Mouse (Mus musculus) kidney, embryonic 14.5 days (tissue): Measurements from ENCODE around the gene Gm20489. TPM values are rescaled to one million over a fixed set of nuclear protein-coding genes. Genes with fewer than 3 reads are reported as not detected.

ENCODE experiments used
- ATAC-seq: fragments of 200-750 bp; cut with Nextera tagmentation; 2 replicates; pipeline ENCODE4 v1.8.0; 2017; ENCODE audit warnings: moderate number of reproducible peaks, mild to moderate bottlenecking, moderate TSS enrichment, moderate library complexity; ENCODE audit not compliant: low FRiP score, low TSS enrichment
- H3K27ac ChIP-seq: fragments of 300-500 bp; sonication (generic); 2 replicates; pipeline ENCODE4 v1.5.1; 2014; ENCODE audit warnings: low read depth, mild to moderate bottlenecking, low read length, moderate library complexity, mixed read lengths
- H3K27me3 ChIP-seq: fragments of 300-500 bp; sonication (generic); 2 replicates; pipeline ENCODE4 v1.6.1; 2014; ENCODE audit warnings: mild to moderate bottlenecking, low read length; ENCODE audit not compliant: control insufficient read depth, insufficient read depth
- H3K36me3 ChIP-seq: fragments of 300-500 bp; sonication (generic); 2 replicates; pipeline ENCODE4 v1.6.1; 2014; ENCODE audit warnings: low read length, mixed read lengths; ENCODE audit not compliant: control insufficient read depth, insufficient read depth
- H3K4me1 ChIP-seq: fragments of 300-500 bp; sonication (generic); 2 replicates; pipeline ENCODE4 v1.6.1; 2014; ENCODE audit warnings: low read length, mixed read lengths; ENCODE audit not compliant: control insufficient read depth, insufficient read depth
- H3K4me2 ChIP-seq: fragments of 300-500 bp; sonication (generic); replicated peaks from 2 replicates; pipeline ENCODE4 v1.6.1; 2014; ENCODE audit warnings: low read depth, mild to moderate bottlenecking, low read length
- H3K4me3 ChIP-seq: fragments of 300-500 bp; sonication (generic); 2 replicates; pipeline ENCODE4 v1.5.1; 2014; ENCODE audit warnings: mild to moderate bottlenecking, low read length
- H3K9ac ChIP-seq: fragments of 300-500 bp; sonication (generic); 2 replicates; pipeline ENCODE4 v1.6.1; 2014; ENCODE audit warnings: low read depth, mild to moderate bottlenecking, low read length, moderate library complexity
- H3K9me3 ChIP-seq: fragments of 300-500 bp; sonication (generic); 2 replicates; pipeline ENCODE4 v1.6.1; 2016; ENCODE audit warnings: low read length; ENCODE audit not compliant: control insufficient read depth
- WGBS: fragments of 180-500 bp; shearing (Covaris S2); extraction: QIAGEN DNeasy Blood & Tissue Kit; methylation state at CpG from one replicate; pipeline ENCODE4 v1.1.7; 2014; 5-methylcytosine and 5-hydroxymethylcytosine counted together
- polyA plus RNA-seq: library from polyadenylated mRNA; unstranded; fragments of >200 nt; fragmentation: Nextera tagmentation; extraction: Ambion mirVana; gene quantifications from 2 replicates; pipeline ENCODE4 v1.2.1, GENCODE M21; 2014

Gm20489 gene
- polyA plus RNA-seq, 1 experiment from 2014 or later = not detected

- Histone ChIP-seq H3K4me2 (no peak overlapping the region), H3K4me1 (no peaks in the 10 kb centered on the region), H3K9me3 (no peaks in the 10 kb centered on the region), H3K27ac (no peak overlapping the region), H3K36me3 (no peaks in the 10 kb centered on the region), H3K4me3 (no peak overlapping the region), H3K27me3 (no peaks in the 10 kb centered on the region), H3K9ac (no peak overlapping the region)
- 24% methylated on average over 1 of the region's 1 CpGs for WGBS
- ATAC-seq = no peak
Measured at GRCm38 (mm10) chrX:101245011-101245410, 23.8 kb downstream of the Gm20489 start.

GRCm38 (mm10) chrX:101222796-101223162, 46.0 kb downstream of the Gm20489 start:
- no peak overlapping the region for H3K9ac ChIP-seq
- no peaks in the 10 kb centered on the region; the same call in 1 of the 2 replicates for H3K36me3 ChIP-seq
- peak overlapping the region; percentile 57 for H3K4me3 ChIP-seq
- no peaks in the 10 kb centered on the region for H3K9me3 ChIP-seq
- peak overlapping the region; percentile 36 for H3K4me2 ChIP-seq
- ATAC-seq = no peak; the same call in 1 of the 2 replicates
- 36% methylated on average over 7 of the region's 7 CpGs for WGBS
- H3K4me1 ChIP-seq = no peaks in the 10 kb centered on the region
- H3K27me3 ChIP-seq = no peaks in the 10 kb centered on the region
- H3K27ac ChIP-seq = no peak overlapping the region

GRCm38 (mm10) chrX:101221834-101222795, 46.7 kb downstream of the Gm20489 start, which contains the start of gene Snx12:
TSS of gene Snx12 (minus strand) at chrX:101222563.
- H3K4me1 ChIP-seq = no peaks in the 10 kb centered on the region
- no peaks in the 10 kb centered on the region; the same call in 1 of the 2 replicates for H3K36me3 ChIP-seq
- ATAC-seq = peak; percentile 97
- peak within 1 kb of the TSS; percentile 57 for H3K4me3 ChIP-seq
- H3K9ac ChIP-seq = peak within 1 kb of the TSS; percentile 64
- peak within 1 kb of the TSS; percentile 59; the same call in 1 of the 2 replicates for H3K27ac ChIP-seq
- H3K27me3 ChIP-seq = no peaks in the 10 kb centered on the region
- H3K9me3 ChIP-seq = no peaks in the 10 kb centered on the region
- WGBS = 21% methylated on average over 55 of the region's 55 CpGs
- peak within 1 kb of the TSS; percentile 51 for H3K4me2 ChIP-seq

Other genes starting within 250 kb of the Gm20489 start
- not detected in 2 replicates for gene Tex11, start 209.4 kb downstream of the Gm20489 start, polyA plus RNA-seq
- gene Slc7a3, start 183.0 kb downstream of the Gm20489 start, polyA plus RNA-seq = 2.2 and 2.3 TPM in 2 replicates
- 43.1 and 52.6 TPM in 2 replicates for gene Snx12, start 46.5 kb downstream of the Gm20489 start, polyA plus RNA-seq
- gene Foxo4, start 14.5 kb downstream of the Gm20489 start, polyA plus RNA-seq = 3.9 and 6.3 TPM in 2 replicates
- 0.30 TPM in 1 of 2 replicates, not detected in the other for gene Gm614, start 5.0 kb downstream of the Gm20489 start, polyA plus RNA-seq
- gene Il2rg, start 768 bp downstream of the Gm20489 start, polyA plus RNA-seq = 18.8 and 19.5 TPM in 2 replicates
- gene Med12, start 5.0 kb upstream of the Gm20489 start, polyA plus RNA-seq = 42.0 and 51.5 TPM in 2 replicates
- gene Nlgn3, start 30.1 kb upstream of the Gm20489 start, polyA plus RNA-seq = 3.7 and 7.8 TPM in 2 replicates
- gene Gjb1, start 107.4 kb upstream of the Gm20489 start, polyA plus RNA-seq = 8.8 and 10.2 TPM in 2 replicates
- 23.4 and 32.0 TPM in 2 replicates for gene Zmym3, start 151.8 kb upstream of the Gm20489 start, polyA plus RNA-seq
- 403 and 456 TPM in 2 replicates for gene Nono, start 160.3 kb upstream of the Gm20489 start, polyA plus RNA-seq
- 1.7 and 2.2 TPM in 2 replicates for gene Itgb1bp2, start 180.1 kb upstream of the Gm20489 start, polyA plus RNA-seq